Mouse (Mus musculus): ENCODE measurements at regions not wholly inside any gene's neighbourhood (a gene's known extent, or its start where the extent isn't known, plus 50 kb on each side); places are given as distances from the start of the nearest gene placed in this dataset.

DNA sequence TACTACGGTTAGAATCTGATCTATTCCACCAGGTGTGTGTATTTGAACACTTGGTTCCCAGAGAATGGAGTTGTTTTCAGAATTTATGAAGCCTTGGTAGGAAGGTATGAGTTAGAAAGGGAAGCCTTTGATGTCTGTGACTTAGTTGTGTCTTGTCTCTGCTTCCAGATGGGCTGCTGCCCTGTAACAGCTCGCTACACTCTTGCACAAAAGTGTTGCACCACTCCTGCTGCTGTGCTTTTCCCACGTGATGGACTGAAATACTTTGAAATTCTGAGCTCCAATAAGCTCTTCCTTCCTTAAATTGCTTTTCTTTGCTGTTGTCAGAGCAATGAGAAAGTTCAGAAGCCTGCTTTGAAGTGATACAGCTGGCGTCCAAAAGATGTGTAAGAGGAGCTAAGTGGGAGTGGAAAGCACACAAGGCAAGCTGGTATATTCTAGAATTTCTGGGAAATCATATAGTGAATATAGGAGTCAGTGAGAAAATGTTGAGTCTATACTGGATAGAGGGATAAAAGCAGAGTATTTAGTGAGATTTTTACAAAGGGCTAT is 174.9 kb upstream of the Kcnq5 start:
- WGBS = 49% methylated on average over 4 of the region's 4 CpGs
- H3K4me3 ChIP-seq (ENCODE audit: low read depth, low read length) = no peak overlapping the region
- H3K4me2 ChIP-seq = no peak overlapping the region
- DNase-seq = peak; percentile 52
- no peaks in the 10 kb centered on the region for H3K9me3 ChIP-seq (ENCODE audit: low read depth, low read length)
- ATAC-seq (ENCODE audit: insufficient read depth) = peak; percentile 60
- no peak overlapping the region for H3K9ac ChIP-seq
- H3K4me1 ChIP-seq (ENCODE audit: insufficient read depth) = no peaks in the 10 kb centered on the region
- TF ChIP-seq CTCF (IDR thresholded peaks at IDR 0.05; ENCODE audit: low read depth) = no peak
- no peak overlapping the region for H3K27ac ChIP-seq (ENCODE audit: low read depth)
- H3K27me3 ChIP-seq (ENCODE audit: insufficient read depth, low read length) = no peaks in the 10 kb centered on the region
- H3K36me3 ChIP-seq (ENCODE audit: insufficient read depth) = no peaks in the 10 kb centered on the region

DNA sequence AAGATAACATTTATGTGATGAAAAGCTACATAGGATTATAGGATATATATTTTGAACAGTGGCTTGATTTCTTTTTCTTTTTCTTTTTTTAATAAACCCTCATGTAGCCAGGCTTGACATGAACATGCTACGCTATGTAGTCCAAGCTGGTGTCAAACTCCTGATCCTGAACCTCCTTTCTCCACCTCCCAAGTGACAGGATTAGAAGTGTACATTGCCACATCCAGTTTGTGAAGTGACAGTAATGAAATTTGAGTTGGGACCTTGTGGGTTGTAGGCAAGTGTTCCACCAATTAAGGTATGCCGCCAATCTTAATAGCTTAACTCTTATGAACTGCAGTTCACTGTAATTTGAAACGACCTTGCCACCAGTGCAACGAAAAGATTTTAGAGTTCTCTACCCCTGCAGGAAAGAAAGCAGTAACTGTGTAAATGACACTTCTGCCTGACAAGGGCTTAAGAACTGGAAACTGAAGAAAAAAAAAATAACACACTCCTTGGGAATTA is 156.6 kb upstream of the Kcnq5 start:
- ATAC-seq (ENCODE audit: insufficient read depth) (no peak), DNase-seq (peak; percentile 1)
- Histone ChIP-seq H3K4me2 (no peak overlapping the region), H3K9me3 (ENCODE audit: low read depth, low read length) (no peaks in the 10 kb centered on the region), H3K27me3 (ENCODE audit: insufficient read depth, low read length) (no peaks in the 10 kb centered on the region), H3K4me1 (ENCODE audit: insufficient read depth) (no peaks in the 10 kb centered on the region), H3K4me3 (ENCODE audit: low read depth, low read length) (no peak overlapping the region), H3K27ac (ENCODE audit: low read depth) (no peak overlapping the region), H3K9ac (no peak overlapping the region), H3K36me3 (ENCODE audit: insufficient read depth) (no peaks in the 10 kb centered on the region)
- 44% methylated on average over 4 of the region's 4 CpGs for WGBS
- no peak for TF ChIP-seq CTCF (IDR thresholded peaks at IDR 0.05; ENCODE audit: low read depth)

DNA sequence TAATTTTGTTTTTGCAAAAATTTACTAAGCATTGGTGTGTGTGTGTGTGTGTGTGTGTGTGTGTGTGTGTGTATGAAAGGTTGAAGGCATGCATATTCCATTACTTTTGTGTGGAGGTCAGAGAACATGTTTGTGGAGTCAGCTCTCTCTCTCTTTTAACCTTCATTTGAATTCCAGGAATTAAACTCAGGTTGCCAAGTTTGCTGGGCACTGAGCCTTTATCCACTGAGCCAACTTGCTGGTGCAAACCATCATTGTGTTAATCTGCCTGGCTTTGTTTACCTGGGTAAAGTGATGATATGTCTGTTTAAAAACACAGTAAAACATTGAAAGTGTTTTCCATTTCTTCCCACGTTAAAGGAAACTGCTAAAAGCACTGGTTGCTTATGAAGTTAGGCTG is 154.7 kb upstream of the Kcnq5 start:
- TF ChIP-seq CTCF (IDR thresholded peaks at IDR 0.05; ENCODE audit: low read depth) = no peak
- no peak for DNase-seq
- H3K4me2 ChIP-seq = no peak overlapping the region
- no peaks in the 10 kb centered on the region for H3K9me3 ChIP-seq (ENCODE audit: low read depth, low read length)
- no peak overlapping the region for H3K27ac ChIP-seq (ENCODE audit: low read depth)
- H3K4me1 ChIP-seq (ENCODE audit: insufficient read depth) = no peaks in the 10 kb centered on the region
- no peak for ATAC-seq (ENCODE audit: insufficient read depth)
- 30% methylated on average over 1 of the region's 1 CpGs for WGBS
- H3K9ac ChIP-seq = no peak overlapping the region
- no peaks in the 10 kb centered on the region for H3K27me3 ChIP-seq (ENCODE audit: insufficient read depth, low read length)
- H3K36me3 ChIP-seq (ENCODE audit: insufficient read depth) = no peaks in the 10 kb centered on the region
- H3K4me3 ChIP-seq (ENCODE audit: low read depth, low read length) = no peak overlapping the region

DNA sequence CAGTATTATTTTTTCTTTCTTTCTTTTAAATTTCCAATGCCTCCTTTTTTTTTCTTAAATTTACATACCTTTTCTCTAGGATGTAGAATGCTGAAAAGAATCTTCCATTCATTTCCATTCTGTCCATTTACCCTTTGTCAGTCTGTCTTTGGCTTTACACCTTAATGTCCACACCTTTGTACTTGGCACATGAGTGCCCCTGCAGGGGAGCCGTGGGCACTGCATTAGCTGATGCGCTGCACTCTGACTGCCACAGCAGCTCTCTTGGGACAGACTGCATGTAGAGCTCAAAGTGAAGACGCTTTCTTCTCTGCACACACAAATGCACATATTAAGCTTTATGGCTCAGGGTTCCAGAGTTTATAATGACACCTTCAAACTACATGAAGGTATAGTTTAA is 143.8 kb upstream of the Kcnq5 start:
- peak; percentile 8 for DNase-seq

DNA sequence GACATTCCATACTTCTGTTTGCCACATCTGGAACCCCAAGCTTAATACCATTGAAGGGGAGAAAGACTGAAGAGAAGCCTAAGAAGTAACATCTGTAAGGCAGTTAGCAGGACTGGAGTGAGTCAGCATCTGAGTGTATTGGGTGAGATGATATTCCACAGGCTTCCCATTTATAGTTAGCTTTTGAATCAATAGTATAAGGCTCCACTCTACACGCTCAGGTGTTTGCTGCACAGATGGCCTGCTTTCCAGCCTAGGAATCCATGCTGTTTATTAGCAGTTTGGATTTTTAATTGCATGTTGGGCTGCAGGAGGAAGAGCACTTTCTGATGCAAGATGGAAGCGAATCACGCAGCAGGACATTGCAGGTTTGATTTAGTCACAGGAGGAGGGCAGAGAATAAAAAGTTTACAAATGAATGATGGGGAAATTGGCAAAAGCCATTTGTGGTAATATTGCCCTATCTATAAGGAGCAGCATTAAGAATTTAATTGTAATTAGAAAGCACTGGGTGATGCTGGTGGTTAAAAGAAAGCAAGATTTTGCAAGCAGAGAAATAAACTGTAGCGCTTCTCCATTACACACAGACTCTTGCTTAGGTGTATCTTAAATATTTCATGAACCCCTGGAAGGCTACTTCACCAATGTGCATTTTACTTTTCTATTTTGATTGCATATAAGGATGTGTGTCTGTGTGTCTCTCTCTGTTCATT is 109.8 kb upstream of the Kcnq5 start:
- Histone ChIP-seq H3K27ac (ENCODE audit: low read depth) (no peak overlapping the region), H3K36me3 (ENCODE audit: insufficient read depth) (no peaks in the 10 kb centered on the region), H3K4me1 (ENCODE audit: insufficient read depth) (no peaks in the 10 kb centered on the region), H3K9me3 (ENCODE audit: low read depth, low read length) (no peaks in the 10 kb centered on the region), H3K4me3 (ENCODE audit: low read depth, low read length) (no peak overlapping the region), H3K9ac (no peak overlapping the region), H3K27me3 (ENCODE audit: insufficient read depth, low read length) (no peaks in the 10 kb centered on the region), H3K4me2 (no peak overlapping the region)
- no peak for DNase-seq
- WGBS = 92% methylated on average over 4 of the region's 4 CpGs
- ATAC-seq (ENCODE audit: insufficient read depth) = no peak
- TF ChIP-seq CTCF (IDR thresholded peaks at IDR 0.05; ENCODE audit: low read depth) = no peak

More for the DNA sequence above, 143.8 kb upstream of the Kcnq5 start:
- TF ChIP-seq CTCF (IDR thresholded peaks at IDR 0.05; ENCODE audit: low read depth) = peak; percentile 56
- H3K27me3 ChIP-seq (ENCODE audit: insufficient read depth, low read length) = no peaks in the 10 kb centered on the region
- no peak overlapping the region for H3K9ac ChIP-seq
- no peak overlapping the region for H3K27ac ChIP-seq (ENCODE audit: low read depth)
- H3K36me3 ChIP-seq (ENCODE audit: insufficient read depth) = no peaks in the 10 kb centered on the region
- 46% methylated on average over 3 of the region's 3 CpGs for WGBS
- no peaks in the 10 kb centered on the region for H3K4me1 ChIP-seq (ENCODE audit: insufficient read depth)
- no peak overlapping the region for H3K4me3 ChIP-seq (ENCODE audit: low read depth, low read length)
- no peaks in the 10 kb centered on the region for H3K9me3 ChIP-seq (ENCODE audit: low read depth, low read length)
- no peak for ATAC-seq (ENCODE audit: insufficient read depth)
- no peak overlapping the region for H3K4me2 ChIP-seq

DNA sequence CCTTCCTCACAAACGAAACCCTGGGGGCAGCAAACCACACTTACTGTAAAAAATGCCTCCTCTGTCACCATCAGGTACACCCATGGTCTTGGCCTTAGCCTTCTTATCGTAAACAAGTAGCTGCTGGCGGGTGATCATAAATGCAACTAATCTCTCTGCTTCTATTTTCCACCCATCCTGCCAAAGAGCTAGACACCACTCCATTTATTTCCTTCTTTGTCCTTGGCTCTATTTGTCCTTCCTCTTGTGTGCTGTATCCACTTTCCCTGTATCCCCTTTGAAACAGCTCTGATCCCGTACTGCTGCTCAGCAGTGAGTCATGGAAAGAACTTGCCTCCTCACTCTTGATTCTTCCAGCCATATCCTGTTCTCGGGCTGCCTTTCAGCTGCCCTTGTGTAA is 108.3 kb upstream of the Kcnq5 start:
- Histone ChIP-seq H3K4me3 (ENCODE audit: low read depth, low read length) (no peak overlapping the region), H3K27me3 (ENCODE audit: insufficient read depth, low read length) (no peaks in the 10 kb centered on the region), H3K36me3 (ENCODE audit: insufficient read depth) (no peaks in the 10 kb centered on the region), H3K27ac (ENCODE audit: low read depth) (no peak overlapping the region), H3K9me3 (ENCODE audit: low read depth, low read length) (no peaks in the 10 kb centered on the region), H3K4me1 (ENCODE audit: insufficient read depth) (no peaks in the 10 kb centered on the region), H3K9ac (no peak overlapping the region), H3K4me2 (no peak overlapping the region)
- no peak for TF ChIP-seq CTCF (IDR thresholded peaks at IDR 0.05; ENCODE audit: low read depth)
- peak; percentile 62; the same call in 1 of the 2 replicates for ATAC-seq (ENCODE audit: insufficient read depth)
- DNase-seq = peak; percentile 33
- 56% methylated on average over 5 of the region's 5 CpGs for WGBS
